In the genomic region with DNA sequence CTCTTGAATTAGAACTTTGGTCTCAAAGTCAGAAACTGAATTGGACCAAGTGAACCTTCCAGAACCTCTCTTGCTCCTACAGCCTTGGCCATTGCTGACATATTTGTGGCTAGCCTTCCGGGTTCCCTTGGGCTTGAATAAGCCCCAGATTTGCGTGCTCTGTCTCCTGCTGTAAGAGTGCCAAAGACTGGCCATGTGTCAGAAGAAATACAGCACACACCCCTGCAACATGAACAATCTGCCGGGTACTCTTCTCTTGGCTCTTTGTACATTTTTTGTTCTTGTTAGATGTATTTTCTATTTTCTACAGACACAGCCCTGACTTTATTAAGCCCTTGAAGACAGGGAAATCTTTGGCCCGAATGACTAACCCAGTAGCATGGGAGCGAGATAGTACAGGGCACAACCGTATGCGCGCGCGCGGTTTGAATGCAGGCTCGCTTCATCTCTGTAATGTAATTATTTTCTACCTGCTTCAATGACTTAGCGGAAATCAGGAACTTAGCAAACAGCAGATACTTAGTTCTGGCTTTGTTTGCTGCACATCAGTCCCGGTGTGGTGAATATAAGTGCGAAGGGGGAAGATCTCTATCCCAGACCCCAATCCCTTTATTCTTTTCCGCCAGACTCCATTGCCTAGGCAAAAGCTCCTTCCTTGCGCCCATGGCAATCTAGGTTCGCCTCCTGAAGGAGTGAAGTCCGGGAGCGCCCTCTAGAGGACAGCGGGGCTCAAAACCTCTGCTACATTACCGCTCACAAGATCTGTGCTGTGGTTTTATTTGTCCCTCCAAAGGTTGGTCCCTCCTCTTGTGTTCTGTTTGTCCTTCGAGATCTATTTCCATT, we compare ENCODE assay signal across 8 mouse cellular contexts. TPM values are rescaled to one million over a fixed set of nuclear protein-coding genes. Genes with fewer than 3 reads are reported as not detected.
DNase-seq lines count a peak whose midpoint lies in the region; ATAC-seq and TF ChIP-seq lines count a peak whose summit lies in the region.

No protein-coding gene starts in this region.

- no peaks in the 10 kb centered on the region for H3K9me3 ChIP-seq in forebrain, embryonic 10.5 days
- no peaks in the 10 kb centered on the region for H3K9me3 ChIP-seq in heart, embryonic 15.5 days (replicated peaks)
- H3K9me3 ChIP-seq in liver, embryonic 14.5 days (ENCODE audit: control insufficient read depth, low read length), result no peaks in the 10 kb centered on the region
- no peaks in the 10 kb centered on the region for H3K9me3 ChIP-seq in neural tube, embryonic 14.5 days (ENCODE audit: control insufficient read depth, low read length)

- 51% methylated on average over 23 of the region's 23 CpGs for WGBS in forebrain, embryonic 10.5 days
- 41% methylated on average over 23 of the region's 23 CpGs for WGBS in heart, embryonic 15.5 days
- 42% methylated on average over 23 of the region's 23 CpGs for WGBS in liver, embryonic 14.5 days (ENCODE audit: insufficient replicate concordance)
- WGBS in neural tube, embryonic 14.5 days, result 48% methylated on average over 23 of the region's 23 CpGs

- peak; percentile 66 for DNase-seq in brain, embryonic 18.5 days (ENCODE audit: low read depth, low spot score)
- DNase-seq in forebrain, embryonic 10.5 days (ENCODE audit: extremely low spot score, low spot score), result peak; percentile 83
- DNase-seq in kidney, postnatal 14 days, result peak; percentile 88
- peak; percentile 44 to 54 (median 53) for DNase-seq in liver, embryonic 14.5 days (ENCODE audit: low read depth in 3 of 3, low spot score in 3 of 3)
- peak; percentile 84 for DNase-seq in telencephalon, adult 2 months (ENCODE audit: low read depth, low spot score)

- H3K4me2 ChIP-seq in heart, embryonic 15.5 days, result peak overlapping the region; percentile 37
- H3K4me2 ChIP-seq in liver, embryonic 14.5 days (ENCODE audit: low read depth), result no peak overlapping the region
- H3K4me2 ChIP-seq in neural tube, embryonic 14.5 days (ENCODE audit: low read depth, low read length), result no peak overlapping the region

- no peaks in the 10 kb centered on the region for H3K27me3 ChIP-seq in forebrain, embryonic 10.5 days (ENCODE audit: poor library complexity, severe bottlenecking)
- H3K27me3 ChIP-seq in heart, embryonic 15.5 days, result no peaks in the 10 kb centered on the region
- H3K27me3 ChIP-seq in liver, embryonic 14.5 days (ENCODE audit: control insufficient read depth, insufficient read depth, low read length), result no peaks in the 10 kb centered on the region
- no peaks in the 10 kb centered on the region for H3K27me3 ChIP-seq in neural tube, embryonic 14.5 days (ENCODE audit: control insufficient read depth, insufficient read depth, low read length)

- peak; percentile 91 for TF ChIP-seq CTCF in liver, embryonic 14.5 days (IDR thresholded peaks at IDR 0.05; ENCODE audit: low read depth)

- no peak overlapping the region for H3K27ac ChIP-seq in forebrain, embryonic 10.5 days
- H3K27ac ChIP-seq in heart, embryonic 15.5 days, result no peak overlapping the region
- H3K27ac ChIP-seq in liver, embryonic 14.5 days, result no peak overlapping the region
- no peak overlapping the region for H3K27ac ChIP-seq in neural tube, embryonic 14.5 days (ENCODE audit: low read depth, low read length)

- H3K4me3 ChIP-seq in forebrain, embryonic 10.5 days, result no peak overlapping the region
- 0 out of 2 replicates have a peak overlapping the region, but pooled peaks have one; percentile 7 for H3K4me3 ChIP-seq in heart, embryonic 15.5 days
- no peak overlapping the region for H3K4me3 ChIP-seq in liver, embryonic 14.5 days (ENCODE audit: insufficient read depth in 1 of 2, low read depth in 2 of 2, low read length in 2 of 2)
- H3K4me3 ChIP-seq in neural tube, embryonic 14.5 days (ENCODE audit: low read depth, low read length), result no peak overlapping the region

- no peak for TF ChIP-seq EP300 in liver, embryonic 14.5 days (IDR thresholded peaks at IDR 0.05; ENCODE audit: low read depth)

- H3K36me3 ChIP-seq in forebrain, embryonic 10.5 days (replicated peaks), result no peaks in the 10 kb centered on the region
- no peaks in the 10 kb centered on the region for H3K36me3 ChIP-seq in heart, embryonic 15.5 days
- no peaks in the 10 kb centered on the region for H3K36me3 ChIP-seq in liver, embryonic 14.5 days (replicated peaks; ENCODE audit: control insufficient read depth, insufficient read depth, low read depth)
- no peaks in the 10 kb centered on the region for H3K36me3 ChIP-seq in neural tube, embryonic 14.5 days (ENCODE audit: control insufficient read depth, insufficient read depth, low read length)

- 0 out of 2 replicates have a peak, but pooled peaks cover 5% of the 10 kb centered on the region for H3K4me1 ChIP-seq in forebrain, embryonic 10.5 days
- peaks cover 13% of the 10 kb centered on the region for H3K4me1 ChIP-seq in heart, embryonic 15.5 days (replicated peaks)
- no peaks in the 10 kb centered on the region for H3K4me1 ChIP-seq in liver, embryonic 14.5 days (replicated peaks; ENCODE audit: control insufficient read depth in 2 of 2, insufficient read depth in 2 of 2, low read length in 1 of 2)
- H3K4me1 ChIP-seq in neural tube, embryonic 14.5 days (ENCODE audit: control insufficient read depth, insufficient read depth, low read length), result no peaks in the 10 kb centered on the region

- ATAC-seq in CD4-positive, CD25-positive, alpha-beta regulatory T cell, adult 4 months, result peak; percentile 88
- ATAC-seq in heart, embryonic 15.5 days (replicated peaks; ENCODE audit: insufficient number of reproducible peaks, insufficient read depth, low FRiP score, low read depth), result 0 out of 2 replicates have a peak, but pooled peaks have one; percentile 43
- peak; percentile 37; the same call in 1 of the 2 replicates for ATAC-seq in liver, embryonic 14.5 days (ENCODE audit: insufficient read depth)
- peak; percentile 93 for ATAC-seq in neural tube, embryonic 14.5 days (ENCODE audit: low read depth)

- H3K9ac ChIP-seq in heart, embryonic 15.5 days, result no peak overlapping the region
- H3K9ac ChIP-seq in liver, embryonic 14.5 days (replicated peaks), result no peak overlapping the region
- no peak overlapping the region for H3K9ac ChIP-seq in neural tube, embryonic 14.5 days (replicated peaks; ENCODE audit: low read depth, low read length)

RNA-seq across cellular contexts. Expression of a gene that starts 22.2 kb away (rescaled TPM):
- 10 to 100 TPM; 10.0 TPM for polyA plus RNA-seq in CD4-positive, CD25-positive, alpha-beta regulatory T cell, adult 4 months (2017; shearing (Covaris generic))
- polyA plus RNA-seq in forebrain, embryonic 10.5 days (2016; fragmentation: Nextera tagmentation; extraction: Ambion mirVana), result 35.0 and 36.0 TPM in 2 replicates
- polyA plus RNA-seq in heart, embryonic 15.5 days (2015; fragmentation: Nextera tagmentation; extraction: Ambion mirVana), result 7.2 and 10.6 TPM in 2 replicates
- polyA plus RNA-seq in liver, embryonic 14.5 days (2012; rRNA removed), result 5.6 TPM in 2 replicates
- polyA plus RNA-seq in liver, embryonic 14.5 days (2014; fragmentation: Nextera tagmentation; extraction: Ambion mirVana), result 5.9 and 7.2 TPM in 2 replicates
- 13.8 and 15.7 TPM in 2 replicates for polyA plus RNA-seq in neural tube, embryonic 14.5 days (2014; fragmentation: Nextera tagmentation; extraction: Ambion mirVana)

RNA-seq across cellular contexts. Expression of a gene that starts 23.3 kb away (rescaled TPM):
- 1 to 10 TPM; 2.8 to 3.3 TPM for polyA plus RNA-seq in CD4-positive, CD25-positive, alpha-beta regulatory T cell, adult 4 months (2017; shearing (Covaris generic))
- polyA plus RNA-seq in forebrain, embryonic 10.5 days (2016; fragmentation: Nextera tagmentation; extraction: Ambion mirVana), result 5.0 and 5.3 TPM in 2 replicates
- 5.5 and 7.4 TPM in 2 replicates for polyA plus RNA-seq in heart, embryonic 15.5 days (2015; fragmentation: Nextera tagmentation; extraction: Ambion mirVana)
- 0.63 and 0.81 TPM in 2 replicates for polyA plus RNA-seq in liver, embryonic 14.5 days (2012; rRNA removed)
- polyA plus RNA-seq in liver, embryonic 14.5 days (2014; fragmentation: Nextera tagmentation; extraction: Ambion mirVana), result 2.7 and 2.9 TPM in 2 replicates
- polyA plus RNA-seq in neural tube, embryonic 14.5 days (2014; fragmentation: Nextera tagmentation; extraction: Ambion mirVana), result 2.9 and 4.2 TPM in 2 replicates

RNA-seq across cellular contexts. Expression of a gene that starts 41.5 kb away (rescaled TPM):
- under 1 TPM in 1 of 2 experiments, not detected in 1; 0.47 TPM for polyA plus RNA-seq in CD4-positive, CD25-positive, alpha-beta regulatory T cell, adult 4 months (2017; shearing (Covaris generic))
- 0.14 TPM in 1 of 2 replicates, not detected in the other for polyA plus RNA-seq in forebrain, embryonic 10.5 days (2016; fragmentation: Nextera tagmentation; extraction: Ambion mirVana)
- not detected in 2 replicates for polyA plus RNA-seq in heart, embryonic 15.5 days (2015; fragmentation: Nextera tagmentation; extraction: Ambion mirVana)
- not detected in 2 replicates for polyA plus RNA-seq in liver, embryonic 14.5 days (2012; rRNA removed)
- not detected in 2 replicates for polyA plus RNA-seq in liver, embryonic 14.5 days (2014; fragmentation: Nextera tagmentation; extraction: Ambion mirVana)
- not detected in 2 replicates for polyA plus RNA-seq in neural tube, embryonic 14.5 days (2014; fragmentation: Nextera tagmentation; extraction: Ambion mirVana)

Comparison
In these comparisons a context has a peak if more than half of its experiments do, and no peak if none do; other contexts are left out.
1. ATAC-seq: peak in every context shown above with its lines; median percentile 93 in neural tube, embryonic 14.5 days; 88 in CD4-positive, CD25-positive, alpha-beta regulatory T cell, adult 4 months; 43 in heart, embryonic 15.5 days; 37 in liver, embryonic 14.5 days.